Mouse (Mus musculus): ENCODE measurements around the gene 1700028J19Rik.
"Not testable (repeated sequence)": the region's sequence is repeated elsewhere in the genome, so short reads cannot be mapped to it uniquely, and the experiment has no call there.

1700028J19Rik gene

DNA sequence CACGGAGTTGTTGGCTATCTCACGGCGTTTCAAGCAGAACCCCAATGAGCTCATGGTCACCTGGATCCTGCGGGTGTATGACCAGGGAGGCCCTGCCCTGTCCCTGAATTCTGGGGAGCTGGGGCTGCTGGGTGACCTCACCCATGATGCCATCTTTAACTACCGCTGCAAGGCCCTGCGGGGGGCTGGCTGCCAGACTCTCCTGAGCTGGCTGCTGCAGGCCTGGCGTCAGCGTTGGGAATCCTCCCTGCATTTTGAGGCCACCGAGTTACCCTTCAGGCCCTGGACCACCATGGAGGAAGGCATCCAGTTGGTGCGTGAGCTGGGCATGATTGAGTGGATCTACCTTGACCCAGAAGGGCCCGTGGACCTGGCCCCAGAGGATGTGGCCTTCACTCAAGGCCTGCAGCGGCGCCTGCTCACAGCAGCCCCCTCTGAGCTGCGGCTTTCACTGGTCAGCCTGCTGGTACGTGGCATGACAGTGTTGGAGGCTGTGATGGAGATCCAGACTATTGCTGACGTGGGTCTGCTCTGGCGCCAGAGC is 4.3 kb upstream of the 1700028J19Rik start:
- not testable (repeated sequence) for DNase-seq (ENCODE audit: low read depth, low spot score)

DNA sequence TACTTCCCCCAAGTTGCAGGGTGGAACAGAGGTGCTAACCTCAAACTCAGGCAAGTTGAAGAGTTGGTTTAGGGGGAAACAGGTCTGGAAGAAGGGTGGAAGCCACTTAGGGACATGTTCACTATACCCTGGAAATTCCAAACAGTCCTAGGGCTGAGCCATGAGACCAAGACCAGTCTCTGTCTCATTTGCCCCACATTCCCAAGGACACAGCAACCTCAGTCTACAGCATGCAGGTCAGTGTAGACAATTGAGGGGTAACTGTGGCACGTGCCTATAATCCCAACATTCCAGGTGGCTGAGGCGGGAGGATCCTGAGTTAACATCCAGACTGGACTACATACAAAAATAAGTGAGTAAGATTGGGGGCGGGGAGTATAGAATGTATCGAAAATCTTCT is 2.8 kb upstream of the 1700028J19Rik start:
- no peak for DNase-seq (ENCODE audit: low read depth, low spot score)

DNA sequence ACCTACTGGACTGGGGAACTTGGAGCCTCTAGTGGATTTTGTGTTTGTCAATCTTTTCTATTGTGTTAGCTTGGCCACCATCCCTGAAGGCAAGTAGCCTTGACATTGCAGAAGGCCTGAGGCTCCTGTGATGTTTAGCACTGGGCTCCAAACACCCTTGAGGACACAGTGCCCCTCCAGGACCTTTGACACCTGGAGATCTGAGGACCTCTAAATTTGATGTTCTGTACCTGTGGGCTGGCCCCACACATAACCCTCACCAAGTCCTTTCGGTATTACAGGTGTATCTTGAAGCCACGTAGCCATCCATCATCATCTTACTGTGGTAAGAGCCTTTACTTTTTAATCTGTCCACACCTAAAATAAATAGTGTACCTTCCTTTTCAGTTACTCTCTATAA is 1.5 kb upstream of the 1700028J19Rik start:
- no peak for DNase-seq (ENCODE audit: low read depth, low spot score)

DNA sequence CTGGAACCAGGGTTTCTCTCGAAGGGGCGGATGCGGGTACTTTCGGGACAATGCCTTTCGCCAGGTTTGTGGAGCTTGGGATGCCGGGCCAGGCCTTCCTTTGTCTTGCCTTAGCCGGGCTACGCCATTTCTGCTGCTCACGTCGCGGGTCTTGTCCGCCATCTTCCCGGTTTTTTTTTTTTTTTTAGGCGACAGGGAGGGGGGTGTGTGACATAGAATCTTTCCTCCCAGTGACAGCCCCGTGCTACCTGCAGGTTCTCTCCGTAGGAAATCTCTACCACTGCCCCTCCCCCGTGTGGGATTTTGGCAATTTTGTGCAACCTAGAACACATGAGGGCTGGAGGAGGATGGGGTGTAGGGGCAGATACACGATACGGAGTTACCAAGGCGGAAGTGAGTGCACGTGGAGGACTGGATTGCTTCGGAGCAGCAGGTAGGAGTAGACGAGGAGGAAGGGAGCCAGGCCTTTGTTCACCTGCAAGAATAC is 532 bp upstream of the 1700028J19Rik start:
- no peak for DNase-seq (ENCODE audit: low read depth, low spot score)

DNA sequence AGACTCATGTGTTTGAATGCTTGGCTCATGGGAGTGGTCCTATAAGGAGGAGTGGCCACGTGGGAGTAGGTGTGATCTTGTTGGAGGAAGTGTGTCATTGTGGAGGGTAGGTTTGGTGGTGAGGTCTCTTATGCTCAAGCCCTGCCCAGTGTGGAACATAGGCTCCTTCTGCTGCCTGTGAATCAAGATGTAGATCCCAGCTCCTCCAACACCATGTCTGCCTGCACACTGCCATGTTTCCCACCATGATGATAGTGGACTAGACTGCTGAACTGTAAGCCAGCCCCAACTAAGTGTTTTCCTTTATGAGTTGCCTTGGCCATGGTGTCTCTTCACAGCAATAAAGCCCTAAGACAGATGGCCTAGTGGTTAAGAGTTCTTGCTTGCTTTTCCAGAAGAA is 2.4 kb downstream of the 1700028J19Rik start:
- DNase-seq (ENCODE audit: low read depth, low spot score), result no peak

DNA sequence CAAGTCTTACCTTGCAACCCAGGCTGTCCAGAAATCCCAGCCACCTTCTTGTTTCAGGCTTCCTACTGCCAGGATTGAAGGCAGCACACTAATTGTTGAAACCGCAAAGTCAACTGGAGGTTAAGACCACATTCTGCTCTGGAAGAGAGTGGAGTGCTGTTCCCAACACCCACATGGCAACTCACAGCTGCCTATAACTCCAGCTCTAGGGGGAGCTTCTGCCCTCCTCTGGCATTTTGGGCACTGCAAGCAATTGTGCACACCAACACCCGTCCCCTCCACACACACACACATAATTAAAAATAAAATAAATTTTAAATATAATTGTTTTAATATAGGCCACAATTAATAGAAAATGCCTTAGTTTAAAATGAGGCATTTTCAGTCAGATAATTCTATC is 5.3 kb downstream of the 1700028J19Rik start:
- no peak for DNase-seq (ENCODE audit: low read depth, low spot score)

DNA sequence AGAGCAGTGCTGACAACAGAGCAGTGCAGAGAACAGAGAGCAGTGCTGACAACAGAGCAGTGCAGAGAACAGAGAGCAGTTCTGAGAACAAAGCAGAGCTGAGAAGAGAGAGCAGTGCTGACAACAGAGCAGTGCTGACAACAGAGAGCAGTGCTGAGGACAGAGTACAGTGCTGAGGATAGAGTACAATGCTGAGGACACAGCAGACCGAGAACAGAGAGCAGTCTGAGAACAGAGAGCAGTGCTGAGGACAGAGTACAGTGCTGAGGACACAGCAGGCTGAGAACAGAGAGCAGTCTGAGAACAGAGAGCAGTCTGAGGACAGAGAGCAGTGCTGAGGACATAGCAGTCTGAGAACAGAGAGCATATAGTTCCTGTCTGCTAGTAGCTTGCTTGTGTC is 5.8 kb downstream of the 1700028J19Rik start:
- DNase-seq (ENCODE audit: low read depth, low spot score), result no peak

DNA sequence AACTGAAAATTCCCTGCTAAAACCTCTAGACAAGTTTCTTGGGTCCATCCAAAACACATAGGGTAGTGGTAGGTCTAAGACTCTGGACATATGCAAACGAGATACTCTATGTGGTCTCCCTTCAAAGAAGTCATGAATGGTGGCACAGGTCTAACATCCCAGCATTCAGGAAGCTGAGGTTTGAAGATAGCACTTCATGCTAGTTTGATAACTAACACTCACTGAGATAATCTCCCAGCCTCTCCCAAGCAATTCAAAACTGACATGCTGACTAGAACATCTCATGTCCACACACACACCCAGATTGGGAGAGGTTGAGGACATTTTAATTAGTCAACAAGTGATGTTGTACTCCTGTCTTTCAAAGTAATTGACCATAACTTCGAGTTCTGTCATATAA is 6.6 kb downstream of the 1700028J19Rik start:
- DNase-seq (ENCODE audit: low read depth, low spot score), result no peak

DNA sequence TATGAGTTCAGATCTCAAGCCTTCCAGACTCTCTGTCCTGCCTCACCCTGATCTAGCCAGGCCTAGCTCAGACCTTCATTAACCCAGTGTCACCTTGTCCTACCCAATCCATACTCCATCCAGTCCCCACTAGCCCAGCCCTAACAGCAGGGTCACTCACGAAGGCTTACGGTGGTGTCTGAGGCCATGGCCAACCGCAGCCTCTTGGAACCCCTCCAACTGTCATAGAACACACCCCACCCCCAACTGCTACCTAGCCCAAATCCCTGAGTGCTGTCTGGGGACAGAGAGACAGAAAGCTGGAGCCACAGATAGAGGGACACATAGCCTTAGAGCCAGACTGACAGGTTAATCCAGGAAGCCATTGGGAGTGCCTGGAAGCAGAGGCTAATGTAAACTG is 10.6 kb downstream of the 1700028J19Rik start, which contains the start of gene Gm36864:
Gm36864 (plus strand) TSS at position 269 of the 400 bp plus-strand sequence.
- DNase-seq (ENCODE audit: low read depth, low spot score), result no peak

DNA sequence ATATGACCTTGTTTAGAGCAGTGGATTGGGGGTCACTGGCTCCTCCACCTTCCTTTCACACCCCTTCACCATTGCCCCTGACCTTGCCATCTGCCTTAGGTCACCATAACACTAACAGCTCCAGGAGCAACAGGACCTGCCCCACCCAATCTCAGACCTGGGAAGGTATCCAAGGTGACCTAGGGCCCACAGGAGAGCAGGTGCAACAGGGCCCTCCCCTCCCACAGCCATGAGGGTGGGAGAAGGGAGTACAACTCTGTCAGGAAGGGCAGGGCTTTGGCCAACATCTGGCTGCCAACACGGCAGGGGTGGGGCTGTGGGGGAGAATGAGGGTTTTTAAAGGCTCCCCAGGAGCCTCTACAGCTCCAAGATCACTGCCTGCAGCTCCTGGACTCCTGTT is 21.4 kb downstream of the 1700028J19Rik start, which contains the start of gene Klk1:
Klk1 (plus strand) TSS at position 285 of the 400 bp plus-strand sequence.
- DNase-seq (ENCODE audit: low read depth, low spot score), result no peak

DNA sequence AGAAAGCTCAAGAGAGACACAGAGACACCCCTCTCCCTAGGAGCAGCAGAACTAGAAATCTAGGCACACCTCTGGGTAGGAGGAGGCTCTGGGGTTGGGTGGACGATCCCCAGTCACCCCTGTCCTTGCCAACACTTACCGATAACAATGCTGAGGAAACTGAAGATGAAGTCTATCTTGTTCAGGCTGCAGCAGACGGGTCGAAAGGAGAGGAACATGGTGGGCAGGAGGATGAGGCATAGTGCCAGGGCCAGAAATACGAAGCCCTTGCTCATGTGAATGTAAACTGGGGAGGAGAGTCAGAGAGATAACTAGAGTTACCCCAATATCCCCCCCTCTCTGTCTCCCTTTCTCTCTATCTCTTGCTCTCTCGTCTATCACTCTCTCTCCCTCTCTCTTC is 24.2 kb downstream of the 1700028J19Rik start:
- not testable (repeated sequence) for DNase-seq (ENCODE audit: low read depth, low spot score)

DNA sequence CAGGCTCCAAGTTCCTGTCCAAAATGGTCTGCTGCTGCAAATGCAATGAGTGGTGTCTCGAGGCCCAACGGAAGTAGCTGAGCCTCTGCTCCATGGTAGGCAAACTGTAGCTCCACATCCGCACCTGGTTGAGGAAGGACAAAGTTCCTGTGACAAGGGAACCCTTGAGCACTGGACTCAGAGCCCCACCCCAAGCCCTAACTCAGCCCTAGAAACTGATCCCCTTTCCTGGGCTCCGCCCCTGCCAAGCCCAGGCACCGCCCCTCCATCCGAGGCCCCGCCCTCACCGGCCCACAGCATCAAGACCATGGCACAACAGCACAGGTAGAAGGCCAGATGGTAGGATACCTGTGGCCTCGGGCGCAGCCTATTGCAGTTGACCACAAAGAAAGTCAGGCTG is 24.9 kb downstream of the 1700028J19Rik start:
- DNase-seq (ENCODE audit: low read depth, low spot score), result not testable (repeated sequence)

DNA sequence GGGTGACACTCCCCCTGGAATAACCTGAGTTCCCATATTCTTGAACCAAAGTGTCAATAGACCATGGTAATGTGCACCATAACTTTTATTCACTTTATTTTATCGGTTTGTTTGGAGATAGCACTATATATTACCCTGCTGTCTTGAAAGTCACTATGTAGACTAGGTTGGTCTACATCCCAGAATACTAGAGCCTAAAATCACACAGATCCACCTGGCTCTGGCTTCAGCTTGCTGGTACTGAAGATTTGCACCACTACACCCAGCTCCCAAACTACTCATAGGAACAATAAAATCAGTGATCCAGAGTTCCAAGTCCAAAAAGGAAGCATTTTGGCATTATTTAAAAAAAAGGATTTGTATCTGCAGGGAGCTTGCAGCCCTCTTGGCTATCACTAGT is 30.9 kb downstream of the 1700028J19Rik start, which contains the start of gene Klk1b5:
Klk1b5 (plus strand) TSS at position 301 of the 400 bp plus-strand sequence.
- no peak for DNase-seq (ENCODE audit: low read depth, low spot score)

DNA sequence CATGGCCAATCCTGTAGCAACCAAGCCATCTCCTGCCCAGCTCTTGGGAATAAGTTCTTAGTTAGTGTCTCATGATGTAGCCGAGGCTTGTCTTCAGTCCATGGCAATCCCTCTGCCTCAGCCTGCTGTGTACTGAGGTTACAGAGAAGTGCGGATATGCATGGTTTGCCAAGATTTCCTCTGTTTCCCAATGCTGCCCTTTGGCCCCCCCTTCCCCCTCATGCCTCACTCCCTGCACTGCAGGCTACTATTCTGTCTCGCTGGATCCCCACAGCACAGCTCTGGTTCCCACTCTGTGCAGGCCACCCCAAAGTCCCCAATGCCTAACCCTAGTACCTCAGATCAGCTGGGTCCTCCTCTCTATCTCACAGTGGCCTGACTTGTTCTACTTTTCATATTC is 38.2 kb downstream of the 1700028J19Rik start:
- DNase-seq (ENCODE audit: low read depth, low spot score), result no peak

DNA sequence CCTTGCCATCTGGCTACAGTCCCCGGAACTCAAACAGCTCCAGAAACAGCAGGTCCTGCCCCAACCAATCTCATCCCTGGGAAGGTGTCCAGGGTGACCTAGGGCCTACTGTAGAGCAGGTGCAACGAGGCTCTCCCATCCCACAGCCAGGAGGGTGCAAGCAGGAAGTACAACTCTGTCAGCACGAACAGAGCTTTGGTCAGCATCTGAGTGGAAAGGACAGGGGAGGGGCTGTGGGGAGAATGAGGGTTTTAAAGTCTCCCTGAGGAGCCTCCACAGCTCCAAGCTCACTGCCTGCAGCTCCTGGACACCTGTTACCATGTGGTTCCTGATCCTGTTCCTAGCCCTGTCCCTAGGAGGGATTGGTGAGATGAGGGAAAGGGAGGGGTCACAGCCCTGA is 39.4 kb downstream of the 1700028J19Rik start, which contains the start of gene Klk1b4:
Klk1b4 (plus strand) TSS at position 301 of the 400 bp plus-strand sequence.
- not testable (repeated sequence) for DNase-seq (ENCODE audit: low read depth, low spot score)

DNA sequence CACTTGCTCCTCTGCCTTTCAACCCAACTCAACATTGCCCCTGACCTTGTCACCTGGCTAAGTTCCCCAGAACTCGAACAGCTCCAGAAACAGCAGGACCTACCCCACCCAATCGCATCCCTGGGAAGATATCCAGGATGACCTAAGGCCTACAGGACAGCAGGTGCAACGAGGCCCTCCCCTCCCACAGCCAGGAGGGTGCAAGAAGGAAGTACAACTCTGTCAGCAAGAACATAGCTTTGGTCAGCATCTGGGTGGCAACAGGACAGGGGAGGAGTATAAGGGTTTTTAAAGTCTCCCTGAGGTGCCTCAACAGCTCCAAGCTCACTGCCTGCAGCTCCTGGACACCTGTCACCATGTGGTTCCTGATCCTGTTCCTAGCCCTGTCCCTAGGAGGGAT is 48.6 kb downstream of the 1700028J19Rik start, which contains the start of gene Klk1b3:
Klk1b3 (plus strand) TSS at position 301 of the 400 bp plus-strand sequence.
- no peak for DNase-seq (ENCODE audit: low read depth, low spot score)

DNA sequence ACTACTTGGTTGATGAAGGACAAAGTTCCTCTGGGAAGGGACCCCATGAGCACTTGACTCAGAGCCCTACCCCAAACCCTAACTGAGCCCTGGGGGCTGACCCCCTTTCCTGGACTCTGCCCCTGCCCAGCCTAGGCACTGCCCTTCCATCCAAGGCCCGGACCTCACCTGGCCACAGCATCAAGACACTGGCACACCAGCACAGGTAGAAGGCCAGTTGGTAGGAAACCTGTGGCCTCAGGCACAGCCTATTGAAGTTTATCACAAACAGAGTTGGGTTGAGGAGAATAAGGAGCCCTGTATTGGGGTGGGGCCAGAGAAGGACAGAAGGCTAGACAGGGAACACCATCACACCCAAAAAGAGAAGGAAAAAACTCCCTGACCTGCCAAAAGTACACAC is 53.0 kb downstream of the 1700028J19Rik start:
- DNase-seq (ENCODE audit: low read depth, low spot score), result not testable (repeated sequence)

DNA sequence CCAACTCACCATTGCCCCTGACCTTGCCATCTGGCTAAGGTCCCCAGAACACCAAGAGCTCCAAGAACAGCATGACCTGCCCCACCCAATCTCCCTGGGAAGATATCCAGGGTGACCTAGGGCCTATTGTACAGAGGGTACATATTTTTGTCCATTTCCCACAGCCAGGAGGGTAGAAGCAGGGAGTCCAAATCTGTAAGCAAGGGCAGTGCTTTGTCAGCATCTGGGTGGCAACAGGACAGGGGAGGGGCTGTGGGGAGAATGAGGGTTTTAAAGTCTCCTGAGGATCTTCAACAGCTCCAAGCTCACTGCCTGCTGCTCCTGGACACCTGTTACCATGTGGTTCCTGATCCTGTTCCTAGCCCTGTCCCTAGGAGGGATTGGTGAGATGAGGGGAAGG is 58.6 kb downstream of the 1700028J19Rik start, which contains the start of gene Klk1b24:
Klk1b24 (plus strand) TSS at position 301 of the 400 bp plus-strand sequence.
- DNase-seq (ENCODE audit: low read depth, low spot score), result not testable (repeated sequence)

DNA sequence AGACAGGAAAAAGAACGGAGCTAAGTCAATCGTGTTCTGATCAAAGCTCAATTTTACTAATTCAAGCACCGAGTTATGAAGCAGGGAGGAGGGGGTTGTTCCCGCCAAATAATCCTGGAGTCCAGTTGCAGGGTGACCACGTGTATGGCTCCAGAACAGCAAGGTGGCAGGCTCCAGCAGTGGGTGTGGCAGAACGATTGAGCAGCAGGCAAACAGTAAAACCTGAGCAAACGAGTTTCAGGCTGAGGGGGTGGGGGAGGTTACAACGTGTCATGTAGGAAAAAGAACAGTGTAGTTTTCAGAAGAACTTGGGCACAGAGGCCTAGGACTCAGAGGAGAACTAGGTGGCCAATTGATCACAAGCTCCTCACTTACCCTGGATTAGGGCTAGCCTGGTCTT is 60.0 kb downstream of the 1700028J19Rik start:
- DNase-seq (ENCODE audit: low read depth, low spot score), result not testable (repeated sequence)
